Mouse (Mus musculus): ENCODE measurements around the gene Mphosph8. TPM values are rescaled to one million over a fixed set of nuclear protein-coding genes. Genes with fewer than 3 reads are reported as not detected.

Gene Mphosph8
- total and polyA plus RNA-seq, 3 experiments: 1.4 to 25.4 (median 24.6) TPM

Other genes with a start within 250 kb of the Mphosph8 start
- 1 to 10 TPM; 8.0 to 9.3 TPM for gene Cenpj, start 92.8 kb upstream of the Mphosph8 start, total RNA-seq (2021)
- 3.1 and 3.3 TPM in 2 replicates for gene Cenpj, start 92.8 kb upstream of the Mphosph8 start, polyA plus RNA-seq (2012; rRNA removed)
- gene Parp4, start 92.6 kb upstream of the Mphosph8 start, total RNA-seq (2021): 10 to 100 TPM; 32.7 to 34.7 TPM
- gene Parp4, start 92.6 kb upstream of the Mphosph8 start, polyA plus RNA-seq (2012; rRNA removed): 2.6 and 4.4 TPM in 2 replicates
- gene Pspc1, start 110.1 kb downstream of the Mphosph8 start, total RNA-seq (2021): 10 to 100 TPM; 26.4 to 28.6 TPM
- 3.5 and 3.7 TPM in 2 replicates for gene Pspc1, start 110.1 kb downstream of the Mphosph8 start, polyA plus RNA-seq (2012; rRNA removed)
- 10 to 100 TPM; 30.1 to 34.9 TPM for gene Zmym5, start 143.5 kb downstream of the Mphosph8 start, total RNA-seq (2021)
- 1.4 and 1.6 TPM in 2 replicates for gene Zmym5, start 143.5 kb downstream of the Mphosph8 start, polyA plus RNA-seq (2012; rRNA removed)
- gene Zmym2, start 218.4 kb downstream of the Mphosph8 start, total RNA-seq (2021): 10 to 100 TPM; 44.5 to 56.7 TPM
- gene Zmym2, start 218.4 kb downstream of the Mphosph8 start, polyA plus RNA-seq (2012; rRNA removed): 3.4 and 3.5 TPM in 2 replicates

Measured in adrenal gland, adult 2 months (tissue).